Mouse (Mus musculus): ENCODE measurements around the gene Creb3l2. TPM values are rescaled to one million over a fixed set of nuclear protein-coding genes. Genes with fewer than 3 reads are reported as not detected.

Gene Creb3l2
- polyA plus RNA-seq, 1 experiment from 2014 or later = 4.1 TPM

GRCm38 (mm10) chr6:37315440-37315839 is 126.5 kb downstream of the Creb3l2 start:
- Histone ChIP-seq H3K9me3 (replicated peaks) (no peaks in the 10 kb centered on the region), H3K27ac (replicated peaks) (no peak overlapping the region), H3K9ac (replicated peaks) (no peak overlapping the region), H3K4me2 (no peak overlapping the region), H3K4me3 (replicated peaks) (no peak overlapping the region), H3K36me3 (no peaks in the 10 kb centered on the region), H3K4me1 (no peaks in the 10 kb centered on the region), H3K27me3 (replicated peaks) (no peaks in the 10 kb centered on the region)
- no peak for ATAC-seq (ENCODE audit: low FRiP score)

- Histone ChIP-seq H3K4me2 (no peak overlapping the region), H3K4me3 (replicated peaks) (no peak overlapping the region), H3K27me3 (replicated peaks) (no peaks in the 10 kb centered on the region), H3K9ac (replicated peaks) (no peak overlapping the region), H3K4me1 (no peaks in the 10 kb centered on the region), H3K27ac (replicated peaks) (no peak overlapping the region), H3K36me3 (no peaks in the 10 kb centered on the region), H3K9me3 (replicated peaks) (no peaks in the 10 kb centered on the region)
- WGBS = 94% methylated on average over 4 of the region's 4 CpGs
- ATAC-seq (ENCODE audit: low FRiP score) = no peak
Observed at GRCm38 (mm10) chr6:37310601-37311000, 131.3 kb downstream of the Creb3l2 start.

GRCm38 (mm10) chr6:37306616-37307015 is 135.3 kb downstream of the Creb3l2 start:
- H3K4me3 ChIP-seq (replicated peaks) = no peak overlapping the region
- no peaks in the 10 kb centered on the region for H3K4me1 ChIP-seq
- H3K4me2 ChIP-seq = no peak overlapping the region
- no peak overlapping the region for H3K27ac ChIP-seq (replicated peaks)
- H3K9ac ChIP-seq (replicated peaks) = no peak overlapping the region
- H3K36me3 ChIP-seq = no peaks in the 10 kb centered on the region
- H3K9me3 ChIP-seq (replicated peaks) = no peaks in the 10 kb centered on the region
- WGBS = 86% methylated on average over 1 of the region's 1 CpGs
- 0 out of 2 replicates have a peak, but pooled peaks cover 2% of the 10 kb centered on the region for H3K27me3 ChIP-seq (replicated peaks)
- no peak for ATAC-seq (ENCODE audit: low FRiP score)

GRCm38 (mm10) chr6:37300492-37300891 is 141.5 kb downstream of the Creb3l2 start:
- 9% methylated on average over 13 of the region's 13 CpGs for WGBS
- H3K4me2 ChIP-seq = peak overlapping the region; percentile 69
- ATAC-seq (ENCODE audit: low FRiP score) = peak; percentile 13; the same call in 1 of the 2 replicates
- H3K36me3 ChIP-seq = no peaks in the 10 kb centered on the region
- H3K9ac ChIP-seq (replicated peaks) = peak overlapping the region; percentile 90
- H3K4me1 ChIP-seq = peaks cover 32% of the 10 kb centered on the region
- no peaks in the 10 kb centered on the region for H3K9me3 ChIP-seq (replicated peaks)
- H3K27ac ChIP-seq (replicated peaks) = peak overlapping the region; percentile 88
- 0 out of 2 replicates have a peak, but pooled peaks cover 2% of the 10 kb centered on the region for H3K27me3 ChIP-seq (replicated peaks)
- H3K4me3 ChIP-seq (replicated peaks) = peak overlapping the region; percentile 83

GRCm38 (mm10) chr6:37299562-37300390 is 142.2 kb downstream of the Creb3l2 start, which contains the start of gene Dgki:
Dgki (minus strand) TSS chr6:37300184.
- under 1% methylated on average over 55 of the region's 65 CpGs for WGBS
- peak within 1 kb of the TSS; percentile 83 for H3K4me3 ChIP-seq (replicated peaks)
- ATAC-seq (ENCODE audit: low FRiP score) = peak; percentile 98

GRCm38 (mm10) chr6:37298982-37299381 is 143.0 kb downstream of the Creb3l2 start:
- H3K27ac ChIP-seq (replicated peaks) = no peak overlapping the region
- H3K9me3 ChIP-seq (replicated peaks) = no peaks in the 10 kb centered on the region
- H3K9ac ChIP-seq (replicated peaks) = peak overlapping the region; percentile 90
- H3K4me1 ChIP-seq = peaks cover 32% of the 10 kb centered on the region
- peak overlapping the region; percentile 69 for H3K4me2 ChIP-seq
- WGBS = 31% methylated on average over 4 of the region's 4 CpGs
- no peaks in the 10 kb centered on the region for H3K36me3 ChIP-seq
- no peak for ATAC-seq (ENCODE audit: low FRiP score)
- peak overlapping the region; percentile 83 for H3K4me3 ChIP-seq (replicated peaks)
- H3K27me3 ChIP-seq (replicated peaks) = 0 out of 2 replicates have a peak, but pooled peaks cover 2% of the 10 kb centered on the region

More at GRCm38 (mm10) chr6:37299562-37300390, 142.2 kb downstream of the Creb3l2 start, which contains the start of gene Dgki:
- Histone ChIP-seq H3K4me2 (peak within 1 kb of the TSS; percentile 69), H3K36me3 (no peaks in the 10 kb centered on the region), H3K9me3 (replicated peaks) (no peaks in the 10 kb centered on the region), H3K27ac (replicated peaks) (peak within 1 kb of the TSS; percentile 88), H3K9ac (replicated peaks) (peak within 1 kb of the TSS; percentile 90), H3K4me1 (peaks cover 32% of the 10 kb centered on the region), H3K27me3 (replicated peaks) (0 out of 2 replicates have a peak, but pooled peaks cover 2% of the 10 kb centered on the region)

- H3K9ac ChIP-seq (replicated peaks) = peak overlapping the region; percentile 29; the same call in 1 of the 2 replicates
- ATAC-seq (ENCODE audit: low FRiP score) = no peak
Observed at GRCm38 (mm10) chr6:37297744-37298482, 144.0 kb downstream of the Creb3l2 start.

GRCm38 (mm10) chr6:37292068-37292467 is 149.9 kb downstream of the Creb3l2 start:
- Histone ChIP-seq H3K4me2 (no peak overlapping the region), H3K36me3 (0 out of 2 replicates have a peak, but pooled peaks cover 3% of the 10 kb centered on the region), H3K27me3 (replicated peaks) (no peaks in the 10 kb centered on the region), H3K4me3 (replicated peaks) (no peak overlapping the region), H3K9ac (replicated peaks) (no peak overlapping the region), H3K9me3 (replicated peaks) (no peaks in the 10 kb centered on the region), H3K4me1 (peaks cover 18% of the 10 kb centered on the region), H3K27ac (replicated peaks) (no peak overlapping the region)
- no peak for ATAC-seq (ENCODE audit: low FRiP score)
- 90% methylated on average over 2 of the region's 2 CpGs for WGBS

More at GRCm38 (mm10) chr6:37297744-37298482, 144.0 kb downstream of the Creb3l2 start:
- Histone ChIP-seq H3K4me3 (replicated peaks) (peak overlapping the region; percentile 83), H3K36me3 (no peaks in the 10 kb centered on the region), H3K9me3 (replicated peaks) (no peaks in the 10 kb centered on the region), H3K27ac (replicated peaks) (peak overlapping the region; percentile 49), H3K4me1 (peaks cover 37% of the 10 kb centered on the region), H3K4me2 (peak overlapping the region; percentile 69), H3K27me3 (replicated peaks) (0 out of 2 replicates have a peak, but pooled peaks cover 2% of the 10 kb centered on the region)
- 27% methylated on average over 8 of the region's 8 CpGs for WGBS

GRCm38 (mm10) chr6:37291171-37291570 is 150.8 kb downstream of the Creb3l2 start:
- Histone ChIP-seq H3K4me3 (replicated peaks) (no peak overlapping the region), H3K9ac (replicated peaks) (no peak overlapping the region), H3K4me2 (no peak overlapping the region), H3K27me3 (replicated peaks) (no peaks in the 10 kb centered on the region), H3K27ac (replicated peaks) (no peak overlapping the region), H3K4me1 (peaks cover 14% of the 10 kb centered on the region), H3K9me3 (replicated peaks) (no peaks in the 10 kb centered on the region), H3K36me3 (peaks cover 4% of the 10 kb centered on the region; the same call in 1 of the 2 replicates)
- no peak for ATAC-seq (ENCODE audit: low FRiP score)
- WGBS = 97% methylated on average over 1 of the region's 1 CpGs

GRCm38 (mm10) chr6:37290691-37291090 is 151.3 kb downstream of the Creb3l2 start:
- Histone ChIP-seq H3K4me1 (peaks cover 10% of the 10 kb centered on the region), H3K27me3 (replicated peaks) (no peaks in the 10 kb centered on the region), H3K27ac (replicated peaks) (no peak overlapping the region), H3K9ac (replicated peaks) (no peak overlapping the region), H3K4me3 (replicated peaks) (no peak overlapping the region), H3K36me3 (peaks cover 8% of the 10 kb centered on the region; the same call in 1 of the 2 replicates), H3K9me3 (replicated peaks) (no peaks in the 10 kb centered on the region), H3K4me2 (no peak overlapping the region)
- 95% methylated on average over 3 of the region's 3 CpGs for WGBS
- no peak for ATAC-seq (ENCODE audit: low FRiP score)

GRCm38 (mm10) chr6:37286134-37286533 is 155.8 kb downstream of the Creb3l2 start:
- Histone ChIP-seq H3K4me1 (no peaks in the 10 kb centered on the region), H3K9ac (replicated peaks) (no peak overlapping the region), H3K27me3 (replicated peaks) (no peaks in the 10 kb centered on the region), H3K9me3 (replicated peaks) (no peaks in the 10 kb centered on the region), H3K4me2 (no peak overlapping the region), H3K27ac (replicated peaks) (no peak overlapping the region), H3K36me3 (peaks cover 8% of the 10 kb centered on the region; the same call in 1 of the 2 replicates), H3K4me3 (replicated peaks) (no peak overlapping the region)
- 93% methylated on average over 4 of the region's 4 CpGs for WGBS
- ATAC-seq (ENCODE audit: low FRiP score) = no peak
